Mouse (Mus musculus) heart, postnatal 25 days (tissue): ENCODE measurements at regions not wholly inside any gene's neighbourhood (a gene's known extent, or its start where the extent isn't known, plus 50 kb on each side); places are given as distances from the start of the nearest gene placed in this dataset.

Experiments used
- DNase-seq: peaks from one replicate; pipeline ENCODE4 v3.0.0; 2022; ENCODE audit warnings: low spot score
- intact Hi-C: fragments of 180-260 bp; cut with DNase I; formaldehyde crosslinking; loops from one replicate; pipeline ENCODE4 v1.15.1; 2025

- intact Hi-C loops: loop anchor here (5.0 kb wide), 1 partner anchor 59 kb away; no protein-coding TSS in a partner anchor
- DNase-seq: no peak
These were observed 62.8 kb upstream of the Tmem164 start for GRCm38 (mm10) chrX:142618389-142618788.

GRCm38 (mm10) chrX:142623359-142623758 is 57.8 kb upstream of the Tmem164 start:
- intact Hi-C loops: no loop called here

GRCm38 (mm10) chrX:142623882-142624281 is 57.3 kb upstream of the Tmem164 start:
- intact Hi-C loops: no loop called here
- no peak for DNase-seq

More at GRCm38 (mm10) chrX:142623359-142623758, 57.8 kb upstream of the Tmem164 start:
- DNase-seq: no peak
